Mouse (Mus musculus) layer of hippocampus, postnatal 14 days (tissue): ENCODE data around the gene Rarg. TPM values are rescaled to one million over a fixed set of nuclear protein-coding genes. Genes with fewer than 3 reads are reported as not detected.
A peak's percentile ranks its signal among the peaks of the same experiment; 100 is the strongest.

Source experiments
- DNase-seq, 2 experiments: peaks; one replicate each; pipeline ENCODE4 v3.0.0; 2021 to 2022; ENCODE audit warnings: low spot score in 2 of 2, mixed read lengths in 1 of 2
- total RNA-seq, 2 experiments: library from RNA; stranded (reverse); gene quantifications; 2 replicates each; pipeline ENCODE4 v1.2.3; 2021

Rarg gene
- total RNA-seq, 2 experiments from 2014 or later = 8.8 to 11.2 TPM

DNA sequence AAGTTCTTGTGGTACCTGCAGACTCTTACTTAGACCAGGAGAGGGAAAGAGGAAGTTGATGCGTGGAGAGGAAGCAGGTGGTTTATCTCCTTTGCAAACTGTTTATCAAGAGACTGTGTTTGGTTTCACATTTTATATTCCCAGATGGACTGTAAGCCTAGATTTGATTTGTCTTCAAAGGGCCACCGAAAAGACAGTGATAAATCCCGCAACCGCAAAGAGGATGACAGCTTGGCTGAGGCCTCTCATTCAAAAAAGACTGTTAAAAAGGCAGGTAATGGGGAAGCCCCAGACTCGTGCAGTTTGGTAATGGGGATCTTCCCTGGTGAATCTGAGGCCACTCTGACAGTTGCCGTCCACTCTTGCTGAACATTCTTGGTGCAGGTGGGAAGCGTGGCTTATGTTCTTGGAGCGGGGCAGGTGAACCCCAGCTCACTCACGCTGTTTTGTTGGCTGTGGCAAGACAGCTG lies 49.2 kb downstream of the Rarg start:
- DNase-seq = no peak

DNA sequence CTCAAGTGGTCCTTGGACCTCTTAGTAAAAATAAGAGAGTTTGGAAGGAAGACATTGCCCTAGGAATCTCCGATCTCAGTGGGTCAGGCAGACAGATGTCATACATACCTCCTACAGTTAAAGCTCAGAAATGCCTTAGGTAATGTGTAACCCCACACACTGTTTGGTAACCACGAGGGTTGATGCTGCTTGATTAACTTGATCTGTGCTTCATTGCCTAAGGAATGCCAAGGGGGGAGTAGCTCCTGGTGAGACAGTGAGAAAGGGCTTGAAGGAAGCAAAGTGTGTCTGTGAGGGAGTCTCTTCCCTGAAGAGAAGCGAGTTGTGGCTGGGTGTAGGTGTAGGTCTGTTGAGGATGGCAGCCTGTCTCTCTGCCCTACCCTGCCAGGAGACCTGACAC lies 50.0 kb downstream of the Rarg start:
- DNase-seq = no peak

DNA sequence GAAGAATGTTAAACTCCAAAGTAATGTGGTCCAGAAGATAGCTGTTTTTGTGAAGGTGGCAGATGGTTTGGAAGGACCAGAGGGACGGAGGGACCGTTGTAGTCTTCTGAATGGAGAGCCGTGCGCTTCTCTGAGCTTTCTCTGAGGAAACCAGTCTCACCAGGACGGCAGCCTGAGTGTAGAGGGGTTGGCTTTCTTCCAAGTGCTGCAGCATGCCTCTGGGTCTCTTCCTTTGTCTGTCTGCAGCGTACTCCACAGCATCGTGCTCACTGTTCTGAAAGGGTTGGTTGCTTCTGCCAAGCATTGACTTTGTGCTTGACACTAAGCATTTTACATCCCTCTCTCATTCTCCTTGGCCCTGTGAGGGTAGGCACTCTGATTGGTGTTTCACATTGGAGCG lies 51.5 kb downstream of the Rarg start:
- DNase-seq = peak; percentile 38 to 75

DNA sequence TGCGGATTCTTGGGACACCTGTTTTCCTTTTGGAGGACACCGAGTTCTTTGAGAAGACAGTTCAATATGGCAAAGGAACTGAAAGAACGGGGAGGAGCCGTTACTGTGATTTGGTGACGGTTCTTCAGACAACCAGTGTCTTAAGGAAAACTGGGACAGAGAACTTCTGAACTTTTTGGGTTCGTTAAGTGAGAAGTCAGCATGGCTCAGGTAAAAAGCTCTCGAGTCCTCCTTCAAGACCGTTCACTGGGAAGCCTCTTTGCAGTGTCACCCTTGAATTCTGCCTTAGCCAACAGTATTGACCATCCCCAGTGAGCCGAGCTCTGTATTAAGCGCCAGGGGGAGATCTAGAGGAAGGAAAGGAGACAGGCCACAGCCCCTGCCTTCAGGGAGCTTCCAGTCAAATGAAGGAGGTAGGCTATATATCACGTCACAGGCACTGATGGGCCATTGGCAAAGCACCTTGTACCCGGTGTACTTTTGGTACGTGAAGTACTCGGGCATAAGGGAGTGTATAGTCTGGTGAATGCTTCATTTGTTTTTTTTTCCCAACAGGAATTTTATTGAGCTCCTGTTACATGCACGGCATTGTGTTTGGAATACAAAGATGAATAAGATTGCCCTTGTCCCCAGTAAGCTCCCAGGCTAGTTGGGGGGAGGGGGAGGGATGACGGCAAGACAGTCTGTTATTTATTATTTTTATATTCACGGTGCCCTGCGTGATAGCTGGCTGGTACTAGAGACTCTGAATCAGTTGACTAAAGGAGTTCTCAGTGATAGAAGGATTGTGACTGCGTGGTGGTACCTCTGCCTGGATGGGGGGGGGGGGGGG lies 52.4 kb downstream of the Rarg start, which contains the start of gene Csad:
TSS of gene Csad (minus strand) at position 51 of the 832 bp plus-strand sequence.
- peak in 1 of 2 experiments; percentile 41 for DNase-seq

DNA sequence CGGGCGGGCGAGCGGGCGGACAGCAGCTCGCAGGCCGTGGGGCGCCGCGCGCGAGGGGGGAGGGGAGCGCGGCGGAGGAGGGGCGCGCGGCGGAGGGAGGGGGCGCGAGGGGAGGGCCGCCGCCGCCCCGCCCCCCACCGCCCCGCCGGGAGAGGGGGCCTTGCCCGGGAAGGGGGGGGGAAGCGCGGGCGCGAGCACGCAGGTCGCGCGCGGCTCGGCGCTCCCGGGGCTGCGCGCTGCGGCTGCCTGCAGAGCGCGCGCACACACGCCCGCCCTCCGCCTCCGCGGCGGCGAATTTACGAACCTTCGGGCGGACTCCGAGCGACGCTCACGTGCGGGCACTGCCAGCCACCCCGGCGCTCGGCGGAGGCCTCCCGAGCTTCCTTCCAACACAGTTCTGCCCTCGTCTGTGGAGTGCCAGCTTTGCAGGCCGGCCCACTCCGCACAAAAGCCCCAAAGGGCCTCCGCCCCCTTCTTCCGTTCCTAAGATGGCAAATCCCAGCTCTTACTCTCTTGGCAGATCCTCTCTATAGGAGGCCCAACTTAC lies 53.4 kb downstream of the Rarg start:
- peak; percentile 56 to 68 for DNase-seq

DNA sequence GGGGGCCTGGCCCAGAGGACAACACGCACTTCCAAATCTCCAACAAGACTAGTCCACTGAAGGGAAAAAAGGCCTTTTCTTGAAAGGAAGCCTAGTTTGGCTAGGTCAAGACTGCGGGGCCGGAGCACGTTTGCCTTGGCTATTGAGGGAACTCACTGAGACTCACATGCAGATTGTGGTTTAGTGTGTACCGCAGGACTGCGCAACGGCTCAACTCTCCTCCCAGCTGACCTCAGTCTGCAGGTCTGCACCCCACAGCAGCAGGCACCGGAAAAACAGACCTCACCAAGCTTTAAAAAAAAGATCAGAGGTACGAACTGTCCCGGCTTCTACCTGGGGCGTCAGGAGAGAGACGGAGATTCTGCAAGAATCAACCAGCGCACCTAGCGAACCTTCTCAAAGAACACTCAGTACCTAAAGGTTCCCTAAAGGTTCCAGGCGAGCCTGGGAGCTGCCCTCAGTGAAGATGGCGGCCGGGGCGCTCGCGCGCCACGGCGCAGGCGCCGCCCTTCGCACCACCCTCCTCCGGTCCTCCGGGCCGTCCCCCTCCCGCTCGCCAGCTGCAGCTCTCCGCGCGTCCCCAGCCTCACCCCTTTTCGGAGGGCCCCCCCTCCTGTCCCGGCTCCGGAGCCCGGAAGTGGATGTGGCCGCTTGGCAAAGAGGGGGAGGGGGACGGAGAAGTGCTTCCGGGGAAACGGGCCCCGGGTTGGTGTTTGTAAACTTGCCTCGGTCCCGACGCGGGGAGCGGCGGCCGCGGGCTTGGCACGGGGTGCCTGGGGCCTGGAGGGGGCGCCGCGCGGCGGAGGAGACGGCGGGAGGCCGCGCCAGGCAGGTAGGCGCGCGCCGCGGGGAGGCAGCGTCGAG lies 54.1 kb downstream of the Rarg start, which contains the start of gene Zfp740:
TSS of gene Zfp740 (plus strand) at position 279 of the 864 bp plus-strand sequence.
- DNase-seq = peak; percentile 90 to 96

DNA sequence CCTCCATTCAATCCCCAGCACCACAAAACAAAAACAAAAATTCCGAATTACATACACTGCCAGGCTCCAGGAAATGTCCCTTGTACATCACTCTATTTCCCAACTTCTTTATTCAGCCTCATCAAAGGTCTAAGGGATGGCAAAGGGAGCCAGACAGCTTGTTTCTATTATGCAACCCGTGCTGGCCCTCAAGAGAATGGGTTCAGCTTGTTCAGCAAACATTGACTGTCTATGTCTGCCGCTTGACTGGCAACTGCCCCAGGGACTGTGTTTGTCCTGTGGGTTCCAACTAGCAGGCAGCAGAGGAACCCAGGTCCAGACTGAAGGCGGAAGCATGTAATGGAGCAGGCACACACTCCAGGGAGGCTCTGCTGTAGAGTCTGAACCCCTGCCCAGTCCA lies 58.5 kb downstream of the Rarg start:
- no peak for DNase-seq

DNA sequence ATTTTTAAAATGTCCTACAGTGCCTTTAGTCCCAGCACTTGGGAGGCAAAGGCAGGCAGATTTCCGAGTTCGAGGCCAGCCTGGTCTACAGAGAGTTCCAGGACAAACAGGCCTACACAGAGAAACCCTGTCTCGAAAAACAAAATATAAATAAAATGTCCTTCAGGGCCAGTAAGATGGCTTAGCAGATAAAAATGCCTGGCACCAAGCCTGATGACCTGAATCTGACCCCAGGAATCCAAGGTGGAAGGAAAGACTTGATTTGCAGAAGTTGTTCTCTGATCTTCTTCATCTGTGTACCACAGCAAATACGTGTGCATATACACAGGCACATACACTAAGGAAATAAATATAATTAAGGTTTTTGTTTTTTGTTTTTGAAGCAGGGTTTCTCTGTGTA lies 61.9 kb downstream of the Rarg start:
- DNase-seq = no peak

DNA sequence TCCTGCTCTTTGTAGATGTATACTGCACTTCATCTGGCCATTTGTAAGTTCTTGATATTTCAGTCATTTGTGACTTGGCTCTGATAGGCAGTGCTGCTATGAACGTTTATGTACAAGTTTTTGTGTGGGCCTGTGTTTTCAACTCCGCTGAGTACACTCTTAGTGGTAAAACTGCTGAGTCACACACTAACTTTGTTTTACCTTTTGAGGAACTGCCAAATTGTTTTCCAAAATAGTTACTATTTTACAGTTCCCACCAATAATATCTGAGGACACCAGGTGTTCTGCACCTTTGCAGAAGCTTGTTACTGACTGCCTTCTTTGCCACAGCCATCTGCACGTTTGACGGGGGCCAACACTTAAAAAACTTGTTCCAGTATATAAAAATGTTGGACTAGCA lies 62.9 kb downstream of the Rarg start:
- DNase-seq = no peak

DNA sequence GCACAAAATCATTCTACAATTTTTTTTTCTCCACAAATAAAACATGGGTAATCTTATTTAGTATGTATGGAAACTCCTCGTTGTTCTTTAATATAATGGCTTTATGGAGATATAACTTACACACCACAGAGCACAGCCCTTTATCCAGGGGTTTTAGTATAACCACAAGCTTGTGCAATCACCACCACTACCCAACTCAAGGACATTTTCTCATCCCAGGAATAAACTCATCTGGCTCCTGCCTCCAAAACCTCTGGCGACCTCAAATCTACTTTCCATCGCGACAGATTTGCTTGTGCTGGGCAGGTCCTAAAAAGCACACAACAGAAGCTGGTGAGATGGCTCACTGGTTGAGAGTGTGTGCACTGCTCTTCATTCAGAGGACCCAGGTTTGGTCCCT lies 63.7 kb downstream of the Rarg start:
- DNase-seq = no peak

DNA sequence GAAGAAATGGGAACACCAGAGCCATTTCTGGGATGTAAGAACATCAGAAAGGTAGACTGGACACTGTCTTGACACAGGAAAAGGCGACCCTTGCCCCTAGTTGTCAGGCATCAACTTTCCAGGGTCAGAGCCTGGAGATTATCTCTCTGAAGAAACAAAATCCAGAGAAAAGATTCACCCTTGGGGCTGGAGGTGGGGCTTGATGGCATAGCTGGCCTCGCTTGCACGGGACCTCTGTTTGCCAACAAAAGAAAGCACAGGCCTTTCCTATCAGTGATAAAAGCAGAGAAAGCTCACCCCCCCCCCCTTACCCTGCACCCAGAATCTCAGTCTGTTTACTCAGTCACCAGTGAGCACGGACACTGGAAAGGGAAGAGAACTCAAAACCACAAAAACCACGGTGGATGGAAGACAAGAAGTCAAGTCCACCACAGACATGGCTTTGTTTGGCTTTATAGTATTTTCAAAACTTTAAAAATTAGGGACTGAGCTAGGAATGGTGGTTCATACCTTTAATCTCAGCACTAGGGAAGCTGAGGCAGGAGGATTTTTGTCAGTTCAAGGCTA lies 64.4 kb downstream of the Rarg start:
- DNase-seq = no peak

DNA sequence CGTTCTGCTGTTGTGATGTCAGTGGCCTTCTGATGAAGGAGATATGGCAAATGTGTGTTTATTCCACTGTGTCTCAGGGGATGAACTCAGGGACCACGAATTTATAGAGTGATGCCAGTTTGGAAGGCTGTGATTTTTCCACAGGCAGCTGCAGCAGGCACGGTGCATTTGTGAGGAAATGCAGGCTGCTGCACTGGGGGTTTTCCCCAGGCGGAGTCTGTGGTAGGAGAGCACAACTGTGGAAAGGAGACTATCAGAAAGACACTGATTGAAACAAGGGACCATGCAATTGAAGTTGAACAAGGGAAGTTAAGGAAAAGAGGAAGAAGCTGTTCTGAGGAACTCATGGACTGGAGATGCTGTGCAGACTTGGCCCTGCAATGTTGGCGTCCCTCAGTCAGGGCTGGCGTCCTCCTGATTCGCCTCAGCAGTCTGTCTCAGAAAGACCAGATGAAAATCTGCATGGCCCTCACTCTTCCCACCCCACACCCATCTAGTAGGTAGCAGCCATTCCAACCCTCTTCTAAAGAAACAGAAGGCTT lies 65.0 kb downstream of the Rarg start:
- DNase-seq = no peak

DNA sequence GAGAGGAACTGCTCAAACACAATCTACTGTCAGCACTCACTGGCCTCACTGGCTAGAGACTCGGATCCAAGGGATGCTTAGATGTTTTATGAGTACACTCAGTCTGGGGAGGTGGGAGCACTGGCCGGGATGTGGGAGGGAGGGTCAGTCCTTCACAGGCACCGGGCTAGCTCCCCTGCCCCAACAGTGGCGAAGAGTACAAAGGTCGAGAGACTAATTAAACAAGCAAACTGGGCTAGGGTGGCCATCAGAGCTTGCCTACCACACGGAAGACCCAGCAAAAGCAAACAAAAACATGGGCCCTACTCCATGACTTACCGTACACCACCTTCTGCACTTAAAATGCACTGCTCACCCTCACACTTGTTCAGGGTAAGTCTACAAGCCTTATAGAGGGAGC lies 65.6 kb downstream of the Rarg start:
- DNase-seq = no peak

DNA sequence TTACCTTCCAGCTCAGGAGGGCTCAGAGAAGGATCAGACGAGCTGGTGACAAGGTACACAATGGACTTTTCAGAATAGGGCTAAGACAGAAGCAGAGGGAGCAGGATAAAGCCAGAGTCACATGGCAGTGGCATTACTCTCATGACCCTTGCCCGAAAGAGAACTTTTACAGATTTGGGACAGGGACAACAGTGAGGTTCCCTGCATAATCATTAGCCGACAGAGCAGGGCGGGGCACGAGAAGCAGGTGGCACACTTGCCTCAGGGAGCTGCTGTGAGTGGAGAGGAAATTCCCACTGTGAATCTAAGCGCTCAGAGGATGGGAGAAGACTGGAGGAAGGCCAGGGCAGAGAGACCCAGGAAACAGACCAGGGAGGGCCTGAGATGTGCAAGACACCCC lies 68.4 kb downstream of the Rarg start:
- DNase-seq = no peak

DNA sequence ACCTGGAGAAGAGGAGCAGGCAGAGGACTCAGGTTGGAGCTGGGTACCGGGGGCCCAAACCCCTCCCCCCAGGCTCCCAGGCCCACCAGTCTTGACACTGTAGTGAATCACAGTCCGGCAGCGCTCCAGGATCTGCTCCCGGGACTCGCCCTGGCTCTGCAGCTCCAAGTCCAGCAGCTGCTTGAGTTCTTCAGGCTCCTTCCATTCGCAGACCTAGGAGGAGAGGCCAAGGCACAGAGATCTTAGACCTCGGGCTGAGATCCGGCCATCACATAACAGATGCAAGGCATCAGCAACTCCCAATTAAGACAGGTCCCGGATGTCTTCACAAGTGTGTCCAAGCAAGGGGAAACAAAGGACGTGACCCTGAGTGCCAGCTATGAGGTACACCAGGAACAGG lies 69.2 kb downstream of the Rarg start:
- no peak for DNase-seq

DNA sequence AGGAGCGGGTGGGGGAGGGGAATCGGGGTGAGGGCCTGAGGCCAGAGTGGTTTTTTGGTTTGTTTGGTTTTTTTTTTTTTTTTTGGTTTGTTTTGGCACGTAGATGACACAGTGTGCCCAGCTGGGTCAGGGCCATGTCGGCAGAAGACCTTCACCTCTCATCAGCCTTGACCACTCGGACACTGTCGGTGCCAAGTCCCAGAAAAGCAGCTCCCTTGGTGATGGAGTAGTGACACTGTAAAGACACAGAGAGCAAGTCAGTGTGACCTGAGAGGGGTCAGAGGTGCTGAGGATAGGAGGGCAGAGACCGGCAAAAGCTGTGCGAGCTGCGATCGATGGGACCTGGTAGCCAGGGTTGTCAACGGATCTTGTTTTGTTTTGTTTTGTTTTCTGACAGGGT lies 71.1 kb downstream of the Rarg start:
- no peak for DNase-seq

Other genes with a start within 250 kb of the Rarg start
- gene Krt18, start 229.3 kb downstream of the Rarg start, total RNA-seq = 1 to 10 TPM in 1 of 2 experiments, under 1 TPM in 1; 0.45 to 3.4 TPM
- 100 to 1,000 TPM; 179 to 184 TPM for gene Eif4b, start 183.7 kb downstream of the Rarg start, total RNA-seq
- 10 to 100 TPM; 10.0 to 15.8 TPM for gene Tns2, start 157.1 kb downstream of the Rarg start, total RNA-seq
- 100 to 1,000 TPM; 163 to 164 TPM for gene Spryd3, start 121.3 kb downstream of the Rarg start, total RNA-seq
- gene Igfbp6, start 113.2 kb downstream of the Rarg start, total RNA-seq = 1 to 10 TPM; 3.0 to 4.0 TPM
- not detected for gene Soat2, start 107.0 kb downstream of the Rarg start, total RNA-seq
- gene Zfp740, start 54.3 kb downstream of the Rarg start, total RNA-seq = 10 to 100 TPM; 69.8 to 76.3 TPM
- gene Csad, start 52.8 kb downstream of the Rarg start, total RNA-seq = 10 to 100 TPM; 40.5 to 42.4 TPM
- 1 to 10 TPM; 2.1 to 4.2 TPM for gene Itgb7, start 25.6 kb downstream of the Rarg start, total RNA-seq
- gene Gm9918, start 13.0 kb upstream of the Rarg start, total RNA-seq = not detected
- gene Mfsd5, start 21.9 kb upstream of the Rarg start, total RNA-seq = 10 to 100 TPM; 34.1 to 36.0 TPM
- 1 to 10 TPM; 1.6 to 1.7 TPM for gene Espl1, start 38.7 kb upstream of the Rarg start, total RNA-seq
- 100 to 1,000 TPM; 317 to 334 TPM for gene Pfdn5, start 68.6 kb upstream of the Rarg start, total RNA-seq
- 10 to 100 TPM; 51.8 to 61.3 TPM for gene Myg1, start 74.2 kb upstream of the Rarg start, total RNA-seq
- 10 to 100 TPM; 25.5 to 27.7 TPM for gene Aaas, start 93.3 kb upstream of the Rarg start, total RNA-seq
- under 1 TPM; 0.69 to 0.90 TPM for gene Sp7, start 109.7 kb upstream of the Rarg start, total RNA-seq
- 10 to 100 TPM; 22.9 to 28.3 TPM for gene Sp1, start 148.6 kb upstream of the Rarg start, total RNA-seq
- gene Amhr2, start 187.8 kb upstream of the Rarg start, total RNA-seq = under 1 TPM; 0.52 to 0.71 TPM
- 10 to 100 TPM; 23.1 to 25.0 TPM for gene Prr13, start 201.5 kb upstream of the Rarg start, total RNA-seq
- 100 to 1,000 TPM; 438 to 462 TPM for gene Pcbp2, start 213.0 kb upstream of the Rarg start, total RNA-seq
- gene Gm10337, start 246.2 kb upstream of the Rarg start, total RNA-seq = not detected